Mouse (Mus musculus): ENCODE measurements around the gene Ptpa. TPM values are rescaled to one million over a fixed set of nuclear protein-coding genes. Genes with fewer than 3 reads are reported as not detected.

Gene Ptpa
- polyA plus RNA-seq, 1 experiment = 113 TPM

DNA sequence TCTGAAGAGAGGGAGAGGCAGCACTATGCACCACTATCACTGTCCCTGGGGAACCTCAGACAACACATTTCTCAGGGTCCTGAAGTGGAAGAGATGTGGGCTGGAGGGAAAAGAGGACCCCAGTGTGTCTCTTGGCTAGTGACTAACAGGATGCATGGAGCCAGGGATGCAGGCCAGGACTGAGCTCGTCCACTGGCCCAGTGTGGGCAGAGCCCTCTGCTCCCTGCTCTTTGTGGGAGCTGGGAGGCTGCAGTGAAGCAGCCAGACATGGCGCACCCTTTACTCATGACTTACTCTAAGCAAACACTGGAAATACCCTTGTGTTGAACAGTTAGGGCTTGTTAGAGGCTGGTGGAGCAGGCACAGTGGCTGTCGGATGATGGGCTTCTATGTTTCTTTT lies 37.7 kb downstream of the Ptpa start:
- DNase-seq (ENCODE audit: low read depth, low spot score) = no peak
- WGBS = 72% methylated on average over 3 of the region's 3 CpGs

GRCm38 (mm10) chr2:30454587-30454986 lies 38.7 kb downstream of the Ptpa start:
- DNase-seq (ENCODE audit: low read depth, low spot score) = no peak

DNA sequence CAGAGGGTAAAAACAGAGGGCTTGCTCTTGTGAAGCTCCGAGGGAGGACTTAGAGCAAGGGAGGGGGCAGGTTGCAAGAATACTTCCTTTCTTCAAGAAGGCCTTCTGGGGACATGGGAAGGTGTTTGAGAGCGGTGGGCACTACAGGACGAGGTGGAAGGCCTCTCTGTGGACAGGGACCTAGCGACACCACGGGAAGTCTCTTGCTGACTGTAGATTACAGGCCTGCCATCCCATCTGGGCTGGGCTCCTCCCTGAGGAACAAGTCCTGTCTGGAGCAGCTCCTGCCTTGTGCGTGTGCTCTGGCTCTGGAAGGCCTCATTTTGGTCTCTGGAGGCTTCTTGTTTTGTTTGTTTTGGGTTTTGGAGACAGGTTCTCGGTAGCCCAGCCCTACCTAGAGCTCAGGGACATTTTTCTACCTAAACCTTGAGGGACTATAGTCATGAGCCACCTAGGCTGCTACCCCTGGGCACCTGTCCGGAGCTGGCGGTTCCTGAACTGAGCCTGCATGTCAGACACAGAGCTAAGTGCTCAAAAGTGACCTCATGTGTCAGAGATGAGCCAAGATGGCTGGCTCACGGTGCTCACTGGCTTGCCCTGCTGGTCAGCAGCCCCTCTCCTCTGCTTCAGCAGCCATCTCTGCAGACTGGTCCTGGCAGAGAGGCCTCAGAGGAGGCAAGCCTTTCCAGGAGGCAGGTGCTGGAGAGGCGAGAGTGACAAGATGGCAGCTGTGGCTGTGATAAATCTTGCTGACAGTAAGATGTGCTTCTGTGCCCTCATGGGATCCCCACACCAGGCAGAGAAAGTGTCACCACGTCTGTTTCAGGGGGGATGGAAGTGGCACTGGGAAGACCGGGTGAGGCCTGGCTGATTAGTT lies 40.5 kb downstream of the Ptpa start:
- no peak for DNase-seq (ENCODE audit: low read depth, low spot score)
- 75% methylated on average over 13 of the region's 13 CpGs for WGBS

More at GRCm38 (mm10) chr2:30454587-30454986, 38.7 kb downstream of the Ptpa start:
- WGBS = 85% methylated on average over 5 of the region's 5 CpGs

GRCm38 (mm10) chr2:30458349-30458748 lies 42.5 kb downstream of the Ptpa start:
- WGBS = 47% methylated on average over 6 of the region's 6 CpGs
- DNase-seq (ENCODE audit: low read depth, low spot score) = no peak

DNA sequence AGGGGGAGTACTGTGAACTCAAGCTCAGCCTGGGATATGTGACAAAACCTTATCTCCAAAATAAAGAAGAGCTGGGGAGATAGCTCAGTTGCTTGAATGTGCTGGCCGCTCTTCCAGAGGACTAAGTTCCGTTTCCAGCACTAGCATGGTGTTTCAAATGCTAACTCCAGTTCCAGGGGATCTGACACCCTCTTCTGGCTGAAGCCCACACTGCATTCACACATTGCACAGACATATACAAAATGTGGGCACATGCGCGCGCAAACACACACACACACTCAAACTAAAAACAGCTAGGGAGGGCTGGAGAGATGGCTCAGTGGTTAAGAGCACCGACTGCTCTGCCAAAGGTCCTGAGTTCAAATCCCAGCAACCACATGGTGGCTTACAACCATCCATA lies 43.4 kb downstream of the Ptpa start:
- WGBS = 95% methylated on average over 6 of the region's 6 CpGs
- DNase-seq (ENCODE audit: low read depth, low spot score) = no peak

GRCm38 (mm10) chr2:30463341-30463761 lies 47.5 kb downstream of the Ptpa start:
- WGBS = 9% methylated on average over 5 of the region's 5 CpGs
- no peak for DNase-seq (ENCODE audit: low read depth, low spot score)

- WGBS = 1% methylated on average over 9 of the region's 9 CpGs
- peak; percentile 89 for DNase-seq (ENCODE audit: low read depth, low spot score)
Observed at GRCm38 (mm10) chr2:30463904-30464330, 48.1 kb downstream of the Ptpa start.

- 10% methylated on average over 5 of the region's 5 CpGs for WGBS
- no peak for DNase-seq (ENCODE audit: low read depth, low spot score)
Observed at GRCm38 (mm10) chr2:30464411-30464810, 48.6 kb downstream of the Ptpa start.

GRCm38 (mm10) chr2:30466787-30467186 lies 50.9 kb downstream of the Ptpa start:
- 72% methylated on average over 4 of the region's 4 CpGs for WGBS
- no peak for DNase-seq (ENCODE audit: low read depth, low spot score)

- DNase-seq (ENCODE audit: low read depth, low spot score) = no peak
- 71% methylated on average over 6 of the region's 6 CpGs for WGBS
Observed at GRCm38 (mm10) chr2:30469009-30469408, 53.2 kb downstream of the Ptpa start.

DNA sequence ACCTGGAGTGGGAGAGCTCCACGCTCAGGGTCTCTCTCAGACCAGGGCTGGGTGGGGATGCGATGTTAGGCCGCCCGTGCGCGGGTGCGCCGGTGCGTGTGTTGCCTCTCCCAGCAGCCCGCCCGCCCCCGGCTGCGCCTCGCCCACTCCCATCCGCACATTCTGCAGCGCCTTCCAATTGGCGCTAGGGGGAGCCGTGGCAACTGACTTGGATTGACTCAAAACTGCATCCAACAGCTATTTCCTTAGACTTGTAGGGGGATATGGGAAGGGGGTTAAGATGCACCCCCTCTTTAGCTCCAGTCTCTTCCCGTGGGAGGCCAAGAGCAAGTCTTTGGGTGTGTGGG lies 53.9 kb downstream of the Ptpa start:
- 2% methylated on average over 19 of the region's 19 CpGs for WGBS
- DNase-seq (ENCODE audit: low read depth, low spot score) = no peak

- no peak for DNase-seq (ENCODE audit: low read depth, low spot score)
- WGBS = under 1% methylated on average over 46 of the region's 46 CpGs
Observed at GRCm38 (mm10) chr2:30470143-30470946, 54.5 kb downstream of the Ptpa start.

DNA sequence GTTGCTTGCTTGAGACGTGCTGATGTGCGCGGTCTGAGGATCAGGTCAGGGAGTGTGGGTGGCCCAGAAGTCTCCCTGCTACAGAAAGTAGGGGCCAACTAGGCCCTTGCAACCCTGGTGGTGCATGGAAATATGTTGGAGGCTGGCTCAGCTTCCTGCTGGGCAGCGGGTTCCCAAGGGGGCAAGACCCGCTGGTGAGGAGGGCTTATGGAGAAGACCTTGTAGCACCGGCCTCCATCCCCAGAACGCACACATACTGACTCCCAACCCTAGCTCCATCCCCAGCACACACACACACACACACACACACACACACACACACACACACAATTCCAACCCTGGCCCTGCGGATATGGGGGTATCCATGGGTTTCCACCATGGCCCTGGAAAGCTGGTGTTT lies 55.2 kb downstream of the Ptpa start:
- WGBS = 34% methylated on average over 8 of the region's 8 CpGs

GRCm38 (mm10) chr2:30471795-30472720 lies 56.2 kb downstream of the Ptpa start:
- no peak for DNase-seq (ENCODE audit: low read depth, low spot score)
- WGBS = under 1% methylated on average over 49 of the region's 51 CpGs

More for the DNA sequence above, 55.2 kb downstream of the Ptpa start:
- DNase-seq (ENCODE audit: low read depth, low spot score) = no peak

- DNase-seq (ENCODE audit: low read depth, low spot score) = no peak
- WGBS = under 1% methylated on average over 60 of the region's 60 CpGs
Observed at GRCm38 (mm10) chr2:30472731-30473351, 57.0 kb downstream of the Ptpa start.

GRCm38 (mm10) chr2:30473431-30474031 lies 57.7 kb downstream of the Ptpa start:
- no peak for DNase-seq (ENCODE audit: low read depth, low spot score)
- 2% methylated on average over 59 of the region's 80 CpGs for WGBS

GRCm38 (mm10) chr2:30474039-30474438 lies 58.2 kb downstream of the Ptpa start, which contains the start of gene Ier5l:
Ier5l (minus strand) TSS chr2:30474219.
- WGBS = 1% methylated on average over 37 of the region's 37 CpGs
- no peak for DNase-seq (ENCODE audit: low read depth, low spot score)

DNA sequence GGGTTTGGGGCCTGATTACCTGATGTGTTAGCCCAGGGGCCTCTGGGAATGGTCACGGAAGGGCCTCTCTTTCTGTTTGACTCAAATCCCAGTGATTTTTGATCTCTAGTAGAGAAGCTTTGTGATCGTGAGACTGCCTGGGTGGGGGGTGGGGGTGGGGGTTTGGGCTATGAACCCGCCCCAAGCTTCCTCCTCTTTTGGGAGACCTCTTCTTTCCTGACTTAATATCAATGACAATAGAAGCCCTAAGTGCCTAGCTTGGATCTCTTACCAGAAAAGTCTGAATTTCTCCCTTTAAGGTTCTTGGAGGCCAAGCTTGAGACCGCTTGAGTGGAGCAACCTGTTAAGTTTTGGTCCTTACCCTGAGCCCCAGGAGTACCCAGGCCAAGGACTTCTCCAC lies 58.9 kb downstream of the Ptpa start:
- no peak for DNase-seq (ENCODE audit: low read depth, low spot score)
- WGBS = 29% methylated on average over 4 of the region's 4 CpGs

GRCm38 (mm10) chr2:30475457-30475856 lies 59.6 kb downstream of the Ptpa start:
- 96% methylated on average over 7 of the region's 7 CpGs for WGBS
- no peak for DNase-seq (ENCODE audit: low read depth, low spot score)
